Mouse (Mus musculus) forebrain, postnatal 0 days (tissue): ENCODE measurements around the gene Spag9. TPM values are rescaled to one million over a fixed set of nuclear protein-coding genes. Genes with fewer than 3 reads are reported as not detected.

ENCODE experiments used
- ATAC-seq: fragments of 200-750 bp; cut with Nextera tagmentation; 2 replicates; pipeline ENCODE4 v1.8.0; 2017; ENCODE audit warnings: mild to moderate bottlenecking, moderate library complexity
- DNase-seq: peaks from one replicate; pipeline ENCODE4 v3.0.0-alpha.2; 2015
- H3K27ac ChIP-seq: fragments of 300-500 bp; sonication (generic); 2 replicates; pipeline ENCODE4 v1.5.1; 2014; ENCODE audit warnings: low read depth, mild to moderate bottlenecking, antibody characterized with exemption, low read length, moderate library complexity, mixed read lengths
- H3K27me3 ChIP-seq: fragments of 300-500 bp; sonication (generic); 2 replicates; pipeline ENCODE4 v1.6.1; 2014; ENCODE audit warnings: mild to moderate bottlenecking, low read length, mixed read lengths; ENCODE audit not compliant: insufficient read depth
- H3K36me3 ChIP-seq: fragments of 300-500 bp; sonication (generic); 2 replicates; pipeline ENCODE4 v1.6.1; 2014; ENCODE audit warnings: mild to moderate bottlenecking, moderate library complexity; ENCODE audit not compliant: insufficient read depth
- H3K4me1 ChIP-seq: fragments of 300-500 bp; sonication (generic); 2 replicates; pipeline ENCODE4 v1.6.1; 2014; ENCODE audit warnings: antibody characterized with exemption; ENCODE audit not compliant: insufficient read depth
- H3K4me2 ChIP-seq: fragments of 300-500 bp; sonication (generic); 2 replicates; pipeline ENCODE4 v1.6.1; 2014; ENCODE audit warnings: low read depth, mild to moderate bottlenecking, moderate library complexity
- H3K4me3 ChIP-seq: fragments of 300-500 bp; sonication (generic); 2 replicates; pipeline ENCODE4 v1.5.1; 2014; ENCODE audit warnings: low read depth, low read length, mixed read lengths
- H3K9ac ChIP-seq: fragments of 300-500 bp; sonication (generic); 2 replicates; pipeline ENCODE4 v1.6.1; 2014; ENCODE audit warnings: mild to moderate bottlenecking
- H3K9me3 ChIP-seq: fragments of 300-500 bp; sonication (generic); 2 replicates; pipeline ENCODE4 v1.6.1; 2016; ENCODE audit warnings: low read length
- CTCF ChIP-seq: sonication (generic); IDR thresholded peaks from 2 replicates; pipeline ENCODE4 v1.5.1; 2016; ENCODE audit warnings: antibody characterized with exemption, control low read depth, low read depth
- WGBS: fragments of 180-500 bp; shearing (Covaris S2); extraction: QIAGEN DNeasy Blood & Tissue Kit; methylation state at CpG from one replicate; pipeline ENCODE4 v1.1.7; 2014; 5-methylcytosine and 5-hydroxymethylcytosine counted together
- polyA plus RNA-seq: library from polyadenylated mRNA; unstranded; fragments of >200 nt; fragmentation: Nextera tagmentation; extraction: Ambion mirVana; gene quantifications from 2 replicates; pipeline ENCODE4 v1.2.1, GENCODE M21; 2015
- total RNA-seq: library from RNA; depleted of rRNA; stranded (reverse); fragments of >200 nt; gene quantifications from 2 replicates; pipeline ENCODE4 v1.2.3, GENCODE M21; 2014

The Spag9 gene
- total and polyA plus RNA-seq, 2 experiments from 2014 or later: 67.1 to 155 TPM

DNA sequence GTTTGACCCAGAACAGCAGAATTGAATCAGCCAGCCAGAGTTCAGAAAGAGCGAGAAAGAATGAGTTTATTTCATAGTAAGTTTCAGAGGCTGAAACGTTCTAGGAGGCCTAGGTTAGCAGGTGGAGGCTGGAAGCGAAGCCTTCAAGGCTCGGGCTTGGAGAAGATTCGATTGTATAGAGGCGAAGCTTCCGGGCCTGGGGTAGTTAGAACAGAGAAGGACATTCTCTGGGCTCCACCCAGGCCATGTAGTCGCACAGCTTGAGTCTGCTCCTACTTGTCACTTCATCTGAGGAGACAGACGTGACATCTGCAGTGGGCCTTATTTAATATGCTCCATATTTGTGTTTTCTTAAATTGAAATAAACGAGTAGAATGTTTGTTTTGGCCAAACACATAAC, 125.6 kb downstream of the Spag9 start:
- 84% methylated on average over 10 of the region's 10 CpGs for WGBS
- TF ChIP-seq CTCF: no peak
- DNase-seq: no peak
- no peak for ATAC-seq
- H3K4me2 ChIP-seq: no peak overlapping the region
- no peaks in the 10 kb centered on the region for H3K27me3 ChIP-seq
- H3K9ac ChIP-seq: no peak overlapping the region
- H3K27ac ChIP-seq: no peak overlapping the region
- H3K36me3 ChIP-seq: peaks cover 65% of the 10 kb centered on the region
- H3K4me3 ChIP-seq: no peak overlapping the region
- H3K4me1 ChIP-seq: no peaks in the 10 kb centered on the region
- no peaks in the 10 kb centered on the region for H3K9me3 ChIP-seq

DNA sequence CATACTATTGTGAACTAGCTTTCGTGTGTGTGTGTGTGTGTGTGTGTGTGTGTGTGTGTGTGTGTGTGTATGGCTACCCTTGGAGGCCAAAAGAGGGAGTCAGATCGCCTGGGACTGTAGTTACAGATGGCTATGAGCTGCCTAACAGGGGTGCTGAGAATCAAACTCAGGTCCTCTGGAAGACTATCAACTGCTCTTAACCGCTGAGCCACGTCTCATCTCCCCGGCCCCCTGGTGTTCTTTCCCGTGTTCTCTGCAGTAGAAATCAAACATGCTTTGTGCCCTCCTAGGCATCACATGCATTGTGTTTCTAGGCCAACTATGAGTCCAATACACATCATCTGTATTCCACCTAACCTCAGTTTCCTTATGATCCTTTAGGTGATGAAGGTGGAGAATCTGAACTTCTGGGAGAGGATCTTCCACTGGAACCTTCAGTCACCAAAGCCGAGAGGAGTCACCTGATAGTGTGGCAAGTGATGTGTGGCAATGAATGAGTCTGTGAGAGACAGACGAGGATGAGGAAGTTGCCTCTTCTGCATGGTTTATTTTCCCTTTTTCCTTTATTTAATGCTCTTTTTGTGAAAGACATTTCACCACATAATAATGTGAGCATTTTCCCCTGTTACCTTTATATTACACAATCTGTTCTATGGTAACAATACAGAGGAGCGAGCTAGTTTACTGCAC, 126.6 kb downstream of the Spag9 start:
- Histone ChIP-seq H3K27me3 (no peaks in the 10 kb centered on the region), H3K36me3 (peaks cover 62% of the 10 kb centered on the region), H3K4me1 (no peaks in the 10 kb centered on the region), H3K4me3 (no peak overlapping the region), H3K9me3 (no peaks in the 10 kb centered on the region), H3K27ac (no peak overlapping the region), H3K9ac (no peak overlapping the region), H3K4me2 (no peak overlapping the region)
- ATAC-seq (no peak), DNase-seq (no peak)
- no peak for TF ChIP-seq CTCF
- 87% methylated on average over 9 of the region's 9 CpGs for WGBS

DNA sequence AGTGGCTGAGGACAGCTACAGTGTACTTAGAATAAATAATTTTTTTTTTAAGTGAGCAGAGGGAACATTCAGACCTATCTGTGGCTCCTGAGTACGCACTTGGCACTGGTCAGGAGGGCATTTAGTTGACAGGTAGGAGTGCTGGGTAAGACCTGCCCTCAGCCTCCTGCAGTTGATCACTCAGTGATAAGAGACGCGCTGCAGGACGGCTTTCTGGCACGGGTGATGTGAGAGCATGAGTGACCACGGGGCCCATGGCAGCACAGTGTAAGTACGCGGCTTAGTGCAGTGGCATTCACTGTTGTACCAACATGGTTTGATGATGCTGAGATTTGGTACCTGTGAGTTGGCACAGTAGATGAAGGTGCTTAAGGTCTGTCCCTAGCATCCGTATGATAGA, 130.8 kb downstream of the Spag9 start:
- H3K9me3 ChIP-seq: no peaks in the 10 kb centered on the region
- H3K4me1 ChIP-seq: no peaks in the 10 kb centered on the region
- ATAC-seq (no peak), DNase-seq (no peak)
- TF ChIP-seq CTCF: no peak
- 96% methylated on average over 9 of the region's 9 CpGs for WGBS
- peaks cover 38% of the 10 kb centered on the region for H3K36me3 ChIP-seq
- no peak overlapping the region for H3K4me2 ChIP-seq
- no peak overlapping the region for H3K27ac ChIP-seq
- no peaks in the 10 kb centered on the region for H3K27me3 ChIP-seq
- no peak overlapping the region for H3K4me3 ChIP-seq
- no peak overlapping the region for H3K9ac ChIP-seq

DNA sequence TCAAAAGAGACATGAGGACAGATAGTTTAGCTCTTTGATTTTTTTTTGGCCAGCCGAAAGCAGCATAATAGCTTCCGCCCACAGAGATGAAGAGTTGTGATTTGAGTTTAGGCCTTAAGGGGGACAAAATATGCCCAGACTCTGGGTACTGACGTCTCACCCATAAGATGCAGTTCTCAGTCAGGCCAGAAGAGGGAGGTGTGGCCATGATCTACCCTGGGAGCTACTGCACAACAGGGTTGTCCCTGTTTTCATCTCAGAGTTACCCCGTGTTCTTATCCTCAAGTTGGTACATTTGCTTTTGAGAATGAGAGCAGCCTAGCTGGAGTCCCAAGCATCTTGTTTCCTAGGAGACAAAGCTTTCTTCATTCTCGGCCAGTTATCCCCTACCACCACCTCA, 132.1 kb downstream of the Spag9 start:
- Histone ChIP-seq H3K4me2 (no peak overlapping the region), H3K27me3 (no peaks in the 10 kb centered on the region), H3K9me3 (no peaks in the 10 kb centered on the region), H3K4me3 (no peak overlapping the region), H3K36me3 (peaks cover 26% of the 10 kb centered on the region), H3K4me1 (no peaks in the 10 kb centered on the region), H3K27ac (0 out of 2 replicates have a peak overlapping the region, but pooled peaks have one; percentile 36), H3K9ac (no peak overlapping the region)
- ATAC-seq: peak; percentile 93
- TF ChIP-seq CTCF: peak; percentile 98
- WGBS: 32% methylated on average over 5 of the region's 5 CpGs
- DNase-seq: peak; percentile 94

DNA sequence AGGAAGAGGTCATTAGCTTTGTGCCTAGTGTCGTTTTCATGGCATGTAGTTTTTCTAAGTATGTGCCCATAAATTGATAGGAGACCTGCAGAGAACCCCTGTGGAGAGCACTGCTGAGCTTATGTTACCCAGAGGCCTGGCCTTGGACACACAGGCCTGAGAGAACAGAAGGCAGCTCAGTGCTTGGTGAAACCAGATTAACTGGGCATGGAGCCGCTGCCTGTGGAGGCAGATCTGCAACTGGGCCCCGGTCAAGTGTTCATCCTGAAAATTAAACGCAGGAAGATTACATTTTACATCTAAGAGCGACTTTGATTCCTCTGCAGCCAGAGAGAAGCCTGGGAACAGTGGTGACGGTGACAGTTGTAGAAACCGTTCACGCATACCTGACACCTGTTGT, 132.6 kb downstream of the Spag9 start:
- Histone ChIP-seq H3K4me2 (no peak overlapping the region), H3K9ac (no peak overlapping the region), H3K4me3 (no peak overlapping the region), H3K27ac (0 out of 2 replicates have a peak overlapping the region, but pooled peaks have one; percentile 36), H3K27me3 (no peaks in the 10 kb centered on the region), H3K36me3 (peaks cover 23% of the 10 kb centered on the region), H3K9me3 (no peaks in the 10 kb centered on the region), H3K4me1 (no peaks in the 10 kb centered on the region)
- ATAC-seq (no peak), DNase-seq (no peak)
- WGBS: 84% methylated on average over 8 of the region's 8 CpGs
- TF ChIP-seq CTCF: no peak

DNA sequence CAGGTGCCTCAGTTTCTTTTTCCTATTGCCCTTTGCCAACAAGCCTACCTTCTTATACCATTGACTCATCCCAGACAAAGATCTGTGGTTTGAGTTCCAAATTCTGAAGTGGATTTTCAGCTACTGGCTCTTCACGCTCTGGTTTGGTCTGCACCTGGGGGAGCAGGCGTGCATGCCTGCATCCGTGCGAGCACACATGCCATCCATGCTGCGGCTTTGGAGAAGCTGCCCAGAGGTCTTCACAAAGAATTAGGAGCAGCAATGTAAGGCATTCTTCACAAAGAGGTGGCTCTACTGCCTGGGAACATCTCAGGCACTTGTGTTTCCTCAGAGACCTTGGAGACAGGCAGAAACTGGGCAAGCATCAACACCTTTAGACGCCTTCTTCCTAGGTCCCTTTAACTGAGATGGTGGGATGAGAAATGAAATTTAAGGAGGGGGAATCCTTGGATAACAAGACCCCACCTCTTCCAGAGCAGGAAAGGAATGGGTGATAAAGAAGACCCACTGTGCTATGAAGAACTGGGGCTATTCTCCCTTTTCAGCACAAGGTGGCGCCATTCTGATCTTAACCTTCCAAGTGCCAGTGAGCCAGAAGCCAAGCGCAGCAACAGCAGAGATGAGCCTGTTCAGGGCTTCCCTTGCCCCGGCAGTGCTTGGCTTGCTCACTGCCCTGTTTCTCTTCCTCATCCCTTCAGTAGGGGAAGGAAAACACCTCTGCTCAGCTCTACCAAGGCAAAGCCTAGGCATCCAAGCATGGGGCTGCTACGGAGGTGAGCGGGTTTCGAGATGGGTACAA, 133.6 kb downstream of the Spag9 start:
- Histone ChIP-seq H3K36me3 (peaks cover 16% of the 10 kb centered on the region; the same call in 1 of the 2 replicates), H3K27me3 (no peaks in the 10 kb centered on the region), H3K4me2 (no peak overlapping the region), H3K4me3 (no peak overlapping the region), H3K4me1 (no peaks in the 10 kb centered on the region), H3K9me3 (no peaks in the 10 kb centered on the region), H3K27ac (no peak overlapping the region), H3K9ac (no peak overlapping the region)
- 62% methylated on average over 12 of the region's 12 CpGs for WGBS
- ATAC-seq (peak; percentile 70), DNase-seq (peak; percentile 89)
- peak; percentile 90 for TF ChIP-seq CTCF
